Mouse (Mus musculus) regulatory T cell (primary cell): Measurements from ENCODE around the gene Aqp8.

Experiments used
- in situ Hi-C: fragments of 300-600 bp; cut with MboI, MseI; formaldehyde crosslinking; loops from one replicate; pipeline ENCODE4 v1.15.1; 2025; ENCODE audit warnings: high pct_unique_total_duplicates

The Aqp8 gene

GRCm38 (mm10) chr7:123487703-123488102 lies 25.6 kb downstream of the Aqp8 start:
- in situ Hi-C loops, result no loop called here

- in situ Hi-C loops, result loop anchor here (25.0 kb wide), 1 partner anchor 1888 kb away; no protein-coding TSS in a partner anchor
Observed at GRCm38 (mm10) chr7:123499481-123500238, 37.6 kb downstream of the Aqp8 start.

- in situ Hi-C loops, result loop anchor here (25.0 kb wide), 1 partner anchor 1887 kb away; no protein-coding TSS in a partner anchor
Observed at GRCm38 (mm10) chr7:123500239-123501219, 38.4 kb downstream of the Aqp8 start, which contains the start of gene Zkscan2. TSS of gene Zkscan2 (minus strand) at chr7:123500449.

GRCm38 (mm10) chr7:123503358-123503757 lies 41.3 kb downstream of the Aqp8 start:
- in situ Hi-C loops, result loop anchor here (25.0 kb wide), 1 partner anchor 1884 kb away; no protein-coding TSS in a partner anchor

GRCm38 (mm10) chr7:123507946-123508345 lies 45.9 kb downstream of the Aqp8 start:
- in situ Hi-C loops, result loop anchor here (25.0 kb wide), 1 partner anchor 1879 kb away; no protein-coding TSS in a partner anchor
